Mouse (Mus musculus): Measurements from ENCODE around the gene Lipa. TPM values are rescaled to one million over a fixed set of nuclear protein-coding genes. Genes with fewer than 3 reads are reported as not detected.
A peak's percentile ranks its signal among the peaks of the same experiment; 100 is the strongest.

Lipa gene
- 15.6 and 17.8 TPM in 2 replicates for polyA plus RNA-seq (2012; rRNA removed)

- H3K4me3 ChIP-seq (ENCODE audit: insufficient read depth, low read length), result peak within 1 kb of the TSS; percentile 79
- peaks cover 5% of the 10 kb centered on the region; the same call in 1 of the 2 replicates for H3K4me1 ChIP-seq (ENCODE audit: control insufficient read depth, insufficient read depth, low read length)
- peak within 1 kb of the TSS; percentile 81 for H3K27ac ChIP-seq (ENCODE audit: insufficient read depth, low read length)
- TF ChIP-seq CTCF (IDR thresholded peaks at IDR 0.05; ENCODE audit: extremely low read depth, insufficient read depth, low read length) (no peak), POLR2A (IDR thresholded peaks at IDR 0.05; ENCODE audit: extremely low read depth, insufficient read depth, low read length) (peak; percentile 92)
These were observed at the start of gene Lipa for GRCm38 (mm10) chr19:34526941-34527682. Gene Lipa, minus strand, starts transcription at chr19:34527474.

DNA sequence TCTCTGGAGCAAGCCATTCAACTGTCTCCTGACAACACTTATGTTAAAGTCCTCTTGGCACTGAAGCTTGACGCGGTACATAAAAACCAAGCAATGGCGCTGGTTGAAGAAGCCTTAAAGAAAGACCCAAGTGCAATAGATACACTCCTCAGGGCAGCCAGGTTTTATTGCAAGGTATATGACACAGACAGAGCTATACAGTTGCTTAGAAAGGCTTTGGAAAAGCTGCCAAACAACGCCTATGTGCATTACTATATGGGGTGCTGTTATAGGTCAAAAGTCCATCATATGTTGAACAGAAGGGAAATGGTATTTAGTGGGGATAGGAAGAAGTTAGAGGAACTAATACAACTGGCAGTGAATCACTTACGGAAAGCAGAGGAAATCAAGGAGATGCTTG lies 46.4 kb upstream of the Lipa start:
- H3K4me3 ChIP-seq (ENCODE audit: insufficient read depth, low read length), result no peak overlapping the region
- H3K27ac ChIP-seq (ENCODE audit: insufficient read depth, low read length), result no peak overlapping the region
- no peaks in the 10 kb centered on the region; the same call in 1 of the 2 replicates for H3K4me1 ChIP-seq (ENCODE audit: control insufficient read depth, insufficient read depth, low read length)
- TF ChIP-seq CTCF (IDR thresholded peaks at IDR 0.05; ENCODE audit: extremely low read depth, insufficient read depth, low read length) (no peak), POLR2A (IDR thresholded peaks at IDR 0.05; ENCODE audit: extremely low read depth, insufficient read depth, low read length) (no peak)

DNA sequence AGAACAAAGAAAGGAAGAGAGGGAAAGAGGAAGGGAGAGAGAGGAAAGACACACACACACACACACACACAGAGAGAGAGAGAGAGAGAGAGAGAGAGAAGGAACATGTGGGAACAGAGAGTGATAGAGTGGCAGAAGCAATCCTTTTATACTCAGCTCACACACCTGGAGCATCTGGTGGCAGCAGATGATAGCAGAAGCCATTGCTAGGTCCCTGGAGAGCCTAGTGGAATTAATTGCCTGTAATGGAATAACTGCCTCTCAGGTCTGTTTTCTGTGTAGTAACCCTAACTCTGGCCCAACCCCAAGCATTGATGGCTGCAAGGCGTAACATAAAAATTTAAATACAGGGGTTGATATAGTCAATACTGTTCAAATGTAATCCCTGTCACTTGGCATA lies 43.8 kb upstream of the Lipa start:
- Histone ChIP-seq H3K27ac (ENCODE audit: insufficient read depth, low read length) (no peak overlapping the region), H3K4me1 (ENCODE audit: control insufficient read depth, insufficient read depth, low read length) (no peaks in the 10 kb centered on the region; the same call in 1 of the 2 replicates), H3K4me3 (ENCODE audit: insufficient read depth, low read length) (no peak overlapping the region)
- TF ChIP-seq CTCF (IDR thresholded peaks at IDR 0.05; ENCODE audit: extremely low read depth, insufficient read depth, low read length) (no peak), POLR2A (IDR thresholded peaks at IDR 0.05; ENCODE audit: extremely low read depth, insufficient read depth, low read length) (no peak)

GRCm38 (mm10) chr19:34569896-34570476 lies 42.7 kb upstream of the Lipa start:
- TF ChIP-seq POLR2A (IDR thresholded peaks at IDR 0.05; ENCODE audit: extremely low read depth, insufficient read depth, low read length) (no peak), CTCF (IDR thresholded peaks at IDR 0.05; ENCODE audit: extremely low read depth, insufficient read depth, low read length) (no peak)
- H3K4me3 ChIP-seq (ENCODE audit: insufficient read depth, low read length), result no peak overlapping the region
- no peak overlapping the region for H3K27ac ChIP-seq (ENCODE audit: insufficient read depth, low read length)
- no peaks in the 10 kb centered on the region; the same call in 1 of the 2 replicates for H3K4me1 ChIP-seq (ENCODE audit: control insufficient read depth, insufficient read depth, low read length)

- no peak for TF ChIP-seq POLR2A (IDR thresholded peaks at IDR 0.05; ENCODE audit: extremely low read depth, insufficient read depth, low read length)
- TF ChIP-seq CTCF (IDR thresholded peaks at IDR 0.05; ENCODE audit: extremely low read depth, insufficient read depth, low read length), result no peak
- Histone ChIP-seq H3K4me1 (ENCODE audit: control insufficient read depth, insufficient read depth, low read length) (no peaks in the 10 kb centered on the region; the same call in 1 of the 2 replicates), H3K4me3 (ENCODE audit: insufficient read depth, low read length) (no peak overlapping the region), H3K27ac (ENCODE audit: insufficient read depth, low read length) (no peak overlapping the region)
These were observed 42.0 kb upstream of the Lipa start for GRCm38 (mm10) chr19:34568988-34569895.

- Histone ChIP-seq H3K4me3 (ENCODE audit: insufficient read depth, low read length) (no peak overlapping the region), H3K27ac (ENCODE audit: insufficient read depth, low read length) (no peak overlapping the region), H3K4me1 (ENCODE audit: control insufficient read depth, insufficient read depth, low read length) (no peaks in the 10 kb centered on the region; the same call in 1 of the 2 replicates)
- TF ChIP-seq CTCF (IDR thresholded peaks at IDR 0.05; ENCODE audit: extremely low read depth, insufficient read depth, low read length), result no peak
- TF ChIP-seq POLR2A (IDR thresholded peaks at IDR 0.05; ENCODE audit: extremely low read depth, insufficient read depth, low read length), result no peak
These were observed 39.0 kb upstream of the Lipa start for GRCm38 (mm10) chr19:34566178-34566784.

DNA sequence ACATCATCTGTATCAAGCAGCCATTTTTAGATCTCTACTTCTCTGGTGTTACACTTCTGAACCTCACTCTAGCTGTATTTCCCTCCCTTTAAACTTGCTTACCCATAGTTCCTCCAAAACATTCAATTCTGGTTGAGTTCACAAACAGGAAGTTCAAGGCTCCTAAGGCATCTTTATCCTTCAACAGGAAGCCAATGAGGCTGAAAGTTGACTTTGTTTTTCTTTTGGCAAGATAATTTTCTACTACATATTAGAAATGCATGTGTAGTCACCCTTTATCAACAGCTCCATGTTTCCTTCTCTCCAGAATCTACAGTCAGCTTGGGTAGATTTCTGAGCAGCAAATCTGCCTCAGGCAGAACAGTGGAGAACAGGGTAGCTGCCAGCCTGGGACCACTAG lies 35.3 kb upstream of the Lipa start:
- no peak overlapping the region for H3K4me3 ChIP-seq (ENCODE audit: insufficient read depth, low read length)
- no peak for TF ChIP-seq CTCF (IDR thresholded peaks at IDR 0.05; ENCODE audit: extremely low read depth, insufficient read depth, low read length)
- no peak for TF ChIP-seq POLR2A (IDR thresholded peaks at IDR 0.05; ENCODE audit: extremely low read depth, insufficient read depth, low read length)
- H3K27ac ChIP-seq (ENCODE audit: insufficient read depth, low read length), result no peak overlapping the region
- no peaks in the 10 kb centered on the region for H3K4me1 ChIP-seq (ENCODE audit: control insufficient read depth, insufficient read depth, low read length)

DNA sequence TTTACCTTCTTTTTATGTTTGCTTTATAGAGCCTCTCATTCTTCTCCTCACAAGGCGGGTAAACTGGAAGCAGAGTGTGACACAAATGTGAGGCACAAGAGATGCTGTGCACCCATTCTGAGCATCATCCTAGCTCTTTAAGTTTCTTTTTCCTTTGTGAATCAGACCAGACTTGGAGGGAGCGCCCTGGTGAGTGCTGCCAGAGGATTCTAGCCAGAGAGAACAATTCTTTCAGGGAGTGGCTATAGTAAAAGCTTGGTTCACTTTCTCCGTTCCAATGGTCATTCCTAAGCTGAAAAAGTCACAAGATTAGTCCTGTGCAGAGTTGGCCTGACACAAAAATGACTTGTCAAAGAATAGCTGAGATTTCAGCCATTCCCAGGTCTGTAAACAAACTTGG lies 29.3 kb upstream of the Lipa start:
- TF ChIP-seq CTCF (IDR thresholded peaks at IDR 0.05; ENCODE audit: extremely low read depth, insufficient read depth, low read length), result no peak
- TF ChIP-seq POLR2A (IDR thresholded peaks at IDR 0.05; ENCODE audit: extremely low read depth, insufficient read depth, low read length), result no peak
- no peak overlapping the region for H3K4me3 ChIP-seq (ENCODE audit: insufficient read depth, low read length)
- no peak overlapping the region for H3K27ac ChIP-seq (ENCODE audit: insufficient read depth, low read length)
- peaks cover 3% of the 10 kb centered on the region for H3K4me1 ChIP-seq (ENCODE audit: control insufficient read depth, insufficient read depth, low read length)

DNA sequence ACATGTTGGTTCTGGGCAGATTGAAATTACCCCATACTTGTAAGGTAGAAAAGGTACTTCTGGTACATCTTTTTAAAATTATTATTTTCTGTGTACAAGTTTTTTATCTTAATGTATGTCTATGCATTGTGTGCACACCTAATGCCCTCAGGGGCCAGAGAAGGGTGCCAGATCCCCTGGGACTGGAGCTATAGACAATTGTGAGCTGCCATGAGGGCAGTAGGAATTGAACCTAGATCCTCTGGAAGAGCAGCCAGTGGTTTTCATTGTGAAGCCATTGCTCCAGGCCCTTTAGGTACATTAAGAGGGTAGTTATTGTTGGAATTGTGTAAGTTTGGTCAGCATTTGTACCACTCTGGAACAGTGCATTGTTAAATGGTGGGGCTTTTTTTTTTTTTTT lies 26.8 kb upstream of the Lipa start:
- H3K4me3 ChIP-seq (ENCODE audit: insufficient read depth, low read length), result no peak overlapping the region
- H3K27ac ChIP-seq (ENCODE audit: insufficient read depth, low read length), result no peak overlapping the region
- no peak for TF ChIP-seq CTCF (IDR thresholded peaks at IDR 0.05; ENCODE audit: extremely low read depth, insufficient read depth, low read length)
- no peak for TF ChIP-seq POLR2A (IDR thresholded peaks at IDR 0.05; ENCODE audit: extremely low read depth, insufficient read depth, low read length)
- H3K4me1 ChIP-seq (ENCODE audit: control insufficient read depth, insufficient read depth, low read length), result peaks cover 3% of the 10 kb centered on the region
